Mouse (Mus musculus) megakaryocyte, embryonic 14.5 days (primary cell): ENCODE measurements around the gene Rai14.

Experiments used
- FLI1 ChIP-seq: IDR thresholded peaks from 2 replicates; pipeline ENCODE4 v1.6.1; 2012; ENCODE audit warnings: low read length, inconsistent platforms, mixed read lengths
- GATA1 ChIP-seq: IDR thresholded peaks from 3 replicates; pipeline ENCODE4 v1.6.1; 2012; ENCODE audit warnings: mixed read lengths, low read length, inconsistent platforms, borderline replicate concordance

- TF ChIP-seq FLI1 = no peak
- TF ChIP-seq GATA1 = no peak
Observed at GRCm38 (mm10) chr15:10632060-10632459, 82.4 kb downstream of the Rai14 start.
